Mouse (Mus musculus): ENCODE results near the gene Lrrn3. TPM values are rescaled to one million over a fixed set of nuclear protein-coding genes. Genes with fewer than 3 reads are reported as not detected.

The Lrrn3 gene
- total RNA-seq, 1 experiment = 0.09 TPM

GRCm38 (mm10) chr12:41483593-41484451, 2.4 kb downstream of the Lrrn3 start:
- Histone ChIP-seq H3K36me3 (ENCODE audit: control insufficient read depth, insufficient read depth, low read length, poor library complexity, severe bottlenecking) (no peaks in the 10 kb centered on the region), H3K27ac (ENCODE audit: insufficient read depth, low read depth, low read length, poor library complexity, severe bottlenecking) (no peak overlapping the region), H3K9ac (ENCODE audit: insufficient read depth, low read depth, low read length, poor library complexity, severe bottlenecking) (no peak overlapping the region), H3K9me3 (ENCODE audit: control insufficient read depth, insufficient read depth, low read depth, low read length) (no peaks in the 10 kb centered on the region), H3K4me1 (ENCODE audit: control insufficient read depth in 2 of 2, insufficient read depth in 2 of 2, low read length in 2 of 2, poor library complexity in 1 of 2) (no peaks in the 10 kb centered on the region), H3K4me3 (ENCODE audit: insufficient read depth in 1 of 2, low read depth in 1 of 2, low read length in 2 of 2, poor library complexity in 1 of 2, severe bottlenecking in 1 of 2) (no peak overlapping the region)
- TF ChIP-seq ZC3H11A (IDR thresholded peaks at IDR 0.05; ENCODE audit: borderline replicate concordance, low read depth, low read length) (no peak), MAFK (IDR thresholded peaks at IDR 0.05; ENCODE audit: insufficient read depth, low read depth, low read length) (no peak), HCFC1 (IDR thresholded peaks at IDR 0.05; ENCODE audit: borderline replicate concordance, insufficient read depth, low read length) (no peak)
- no peak for DNase-seq (ENCODE audit: low read depth, low spot score)
- in situ Hi-C loops (cut with MboI; ENCODE audit: low sequenced_read_pairs in 2 of 2, unreplicated experiment in 2 of 2) = loop anchor here in 1 of 2 experiments (25.0 kb wide), 1 partner anchor 647 kb away; no protein-coding TSS in a partner anchor

DNA sequence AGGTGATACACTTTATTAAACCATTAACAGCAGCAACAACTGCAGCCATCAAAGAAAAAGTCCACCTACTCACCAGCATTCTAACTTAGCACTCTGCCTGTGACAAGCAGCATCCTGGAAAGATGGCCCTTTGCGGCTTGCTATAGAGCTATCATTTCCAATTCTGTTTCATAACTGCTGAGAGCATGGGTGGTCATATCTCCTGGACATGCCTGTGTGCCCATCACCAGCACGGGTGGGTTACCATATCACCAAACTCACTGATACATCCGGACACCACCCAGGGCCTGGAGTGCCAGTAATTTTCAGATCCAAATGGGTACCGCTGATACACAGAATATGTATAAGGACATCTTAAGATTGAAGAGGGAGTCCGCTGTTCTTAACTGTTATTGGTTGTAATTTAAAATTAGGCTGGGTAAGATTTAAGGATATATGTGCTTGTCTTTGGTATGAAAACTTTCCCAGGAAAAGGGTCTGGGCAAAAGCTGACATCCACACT, 3.1 kb downstream of the Lrrn3 start:
- Histone ChIP-seq H3K36me3 (ENCODE audit: control insufficient read depth, insufficient read depth, low read length, poor library complexity, severe bottlenecking) (no peaks in the 10 kb centered on the region), H3K9me3 (ENCODE audit: control insufficient read depth, insufficient read depth, low read depth, low read length) (no peaks in the 10 kb centered on the region), H3K4me1 (ENCODE audit: control insufficient read depth in 2 of 2, insufficient read depth in 2 of 2, low read length in 2 of 2, poor library complexity in 1 of 2) (no peaks in the 10 kb centered on the region), H3K4me3 (ENCODE audit: insufficient read depth in 1 of 2, low read depth in 1 of 2, low read length in 2 of 2, poor library complexity in 1 of 2, severe bottlenecking in 1 of 2) (no peak overlapping the region), H3K9ac (ENCODE audit: insufficient read depth, low read depth, low read length, poor library complexity, severe bottlenecking) (no peak overlapping the region), H3K27ac (ENCODE audit: insufficient read depth, low read depth, low read length, poor library complexity, severe bottlenecking) (no peak overlapping the region)
- in situ Hi-C loops (cut with MboI; ENCODE audit: low sequenced_read_pairs in 2 of 2, unreplicated experiment in 2 of 2) = loop anchor here in 1 of 2 experiments (25.0 kb wide), 1 partner anchor 646 kb away; no protein-coding TSS in a partner anchor
- DNase-seq (ENCODE audit: low read depth, low spot score) = no peak
- no peak for TF ChIP-seq ZNF384 (IDR thresholded peaks at IDR 0.05; ENCODE audit: low read depth, low read length)
- no peak for TF ChIP-seq HCFC1 (IDR thresholded peaks at IDR 0.05; ENCODE audit: borderline replicate concordance, insufficient read depth, low read length)
- no peak for TF ChIP-seq ZC3H11A (IDR thresholded peaks at IDR 0.05; ENCODE audit: borderline replicate concordance, low read depth, low read length)
- no peak for TF ChIP-seq MAFK (IDR thresholded peaks at IDR 0.05; ENCODE audit: insufficient read depth, low read depth, low read length)
- no peak for TF ChIP-seq CHD2 (IDR thresholded peaks at IDR 0.05; ENCODE audit: low read depth, low read length)

GRCm38 (mm10) chr12:41481486-41481885, 4.7 kb downstream of the Lrrn3 start:
- DNase-seq (ENCODE audit: low read depth, low spot score) = no peak
- H3K27ac ChIP-seq (ENCODE audit: insufficient read depth, low read depth, low read length, poor library complexity, severe bottlenecking) = no peak overlapping the region
- no peaks in the 10 kb centered on the region for H3K36me3 ChIP-seq (ENCODE audit: control insufficient read depth, insufficient read depth, low read length, poor library complexity, severe bottlenecking)
- no peak overlapping the region for H3K9ac ChIP-seq (ENCODE audit: insufficient read depth, low read depth, low read length, poor library complexity, severe bottlenecking)
- in situ Hi-C loops (cut with MboI; ENCODE audit: low sequenced_read_pairs in 2 of 2, unreplicated experiment in 2 of 2) = loop anchor here in 1 of 2 experiments (25.0 kb wide), 1 partner anchor 644 kb away; no protein-coding TSS in a partner anchor
- H3K4me3 ChIP-seq (ENCODE audit: insufficient read depth in 1 of 2, low read depth in 1 of 2, low read length in 2 of 2, poor library complexity in 1 of 2, severe bottlenecking in 1 of 2) = no peak overlapping the region
- no peaks in the 10 kb centered on the region for H3K9me3 ChIP-seq (ENCODE audit: control insufficient read depth, insufficient read depth, low read depth, low read length)
- TF ChIP-seq ZNF384 (IDR thresholded peaks at IDR 0.05; ENCODE audit: low read depth, low read length) = no peak
- TF ChIP-seq MAFK (IDR thresholded peaks at IDR 0.05; ENCODE audit: insufficient read depth, low read depth, low read length) = no peak
- TF ChIP-seq ZC3H11A (IDR thresholded peaks at IDR 0.05; ENCODE audit: borderline replicate concordance, low read depth, low read length) = no peak
- no peaks in the 10 kb centered on the region for H3K4me1 ChIP-seq (ENCODE audit: control insufficient read depth in 2 of 2, insufficient read depth in 2 of 2, low read length in 2 of 2, poor library complexity in 1 of 2)

DNA sequence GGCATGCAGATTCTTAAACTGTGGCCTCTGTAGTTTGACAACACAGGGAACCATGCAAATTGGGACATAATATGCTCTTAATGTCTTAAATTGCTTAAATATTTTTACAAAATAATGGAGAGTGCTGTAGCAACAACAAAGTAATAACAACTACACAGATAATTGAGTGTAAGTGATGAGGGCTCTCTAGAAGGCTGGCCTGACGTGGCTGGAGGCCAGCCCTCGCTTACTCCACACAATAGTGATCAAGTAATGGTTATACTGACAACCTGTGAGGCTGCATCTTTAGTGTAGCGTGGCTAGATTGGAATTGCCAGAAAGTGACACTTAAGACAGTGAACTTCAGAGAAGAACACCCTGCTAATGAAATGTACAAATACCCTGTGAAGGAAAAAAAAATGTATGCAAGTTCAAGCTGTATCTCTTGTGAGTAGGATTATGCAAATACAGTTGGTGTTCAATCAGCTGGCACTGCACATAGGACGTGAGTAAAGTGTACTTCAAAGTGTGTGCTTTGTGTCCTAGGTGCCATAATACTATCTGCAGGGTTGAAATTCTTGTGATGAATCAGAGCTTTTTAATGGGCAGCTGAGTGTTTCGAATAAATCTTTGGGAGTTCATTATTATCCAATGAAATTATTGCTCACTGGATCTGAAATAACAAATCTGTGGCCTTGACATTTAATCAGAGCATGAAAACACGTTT, 17.0 kb downstream of the Lrrn3 start:
- Histone ChIP-seq H3K4me3 (ENCODE audit: insufficient read depth in 1 of 2, low read depth in 1 of 2, low read length in 2 of 2, poor library complexity in 1 of 2, severe bottlenecking in 1 of 2) (no peak overlapping the region), H3K36me3 (ENCODE audit: control insufficient read depth, insufficient read depth, low read length, poor library complexity, severe bottlenecking) (no peaks in the 10 kb centered on the region), H3K4me1 (ENCODE audit: control insufficient read depth in 2 of 2, insufficient read depth in 2 of 2, low read length in 2 of 2, poor library complexity in 1 of 2) (no peaks in the 10 kb centered on the region), H3K9ac (ENCODE audit: insufficient read depth, low read depth, low read length, poor library complexity, severe bottlenecking) (no peak overlapping the region), H3K27ac (ENCODE audit: insufficient read depth, low read depth, low read length, poor library complexity, severe bottlenecking) (no peak overlapping the region), H3K9me3 (ENCODE audit: control insufficient read depth, insufficient read depth, low read depth, low read length) (no peaks in the 10 kb centered on the region)
- no peak for TF ChIP-seq HCFC1 (IDR thresholded peaks at IDR 0.05; ENCODE audit: borderline replicate concordance, insufficient read depth, low read length)
- no peak for DNase-seq (ENCODE audit: low read depth, low spot score)
- in situ Hi-C loops (cut with MboI; ENCODE audit: low sequenced_read_pairs in 2 of 2, unreplicated experiment in 2 of 2) = no loop called here

Measured in ES-E14 (cell line).